Mouse (Mus musculus) liver, adult 2 months (tissue): ENCODE measurements at regions not wholly inside any gene's neighbourhood (a gene's known extent, or its start where the extent isn't known, plus 50 kb on each side); places are given as distances from the start of the nearest gene placed in this dataset.

Experiments used
- CTCF ChIP-seq: fragments of 200-500 bp; IDR thresholded peaks from 2 replicates; pipeline ENCODE4 v1.5.1; 2011; ENCODE audit warnings: low read depth, low read length, control low read depth
- POLR2A ChIP-seq: fragments of 200-500 bp; IDR thresholded peaks from 2 replicates; pipeline ENCODE4 v1.6.1; 2011; ENCODE audit warnings: low read length, control low read depth; ENCODE audit not compliant: insufficient read depth; ENCODE audit errors: extremely low read depth

- TF ChIP-seq CTCF (no peak), POLR2A (no peak)
These were observed 768.7 kb downstream of the Ets1 start for GRCm38 (mm10) chr9:33404691-33405090.
